Mouse (Mus musculus) T-helper 17 cell (primary cell): ENCODE results near the gene Lpar1.

Source experiments
- in situ Hi-C, 2 experiments: fragments of 300-600 bp; cut with MboI, MseI; formaldehyde crosslinking; loops; 1 replicate in 1 of 2; 2 replicates in 1 of 2; pipeline ENCODE4 v1.15.1; 2025; ENCODE audit warnings: high pct_unique_total_duplicates in 2 of 2

Lpar1 gene

DNA sequence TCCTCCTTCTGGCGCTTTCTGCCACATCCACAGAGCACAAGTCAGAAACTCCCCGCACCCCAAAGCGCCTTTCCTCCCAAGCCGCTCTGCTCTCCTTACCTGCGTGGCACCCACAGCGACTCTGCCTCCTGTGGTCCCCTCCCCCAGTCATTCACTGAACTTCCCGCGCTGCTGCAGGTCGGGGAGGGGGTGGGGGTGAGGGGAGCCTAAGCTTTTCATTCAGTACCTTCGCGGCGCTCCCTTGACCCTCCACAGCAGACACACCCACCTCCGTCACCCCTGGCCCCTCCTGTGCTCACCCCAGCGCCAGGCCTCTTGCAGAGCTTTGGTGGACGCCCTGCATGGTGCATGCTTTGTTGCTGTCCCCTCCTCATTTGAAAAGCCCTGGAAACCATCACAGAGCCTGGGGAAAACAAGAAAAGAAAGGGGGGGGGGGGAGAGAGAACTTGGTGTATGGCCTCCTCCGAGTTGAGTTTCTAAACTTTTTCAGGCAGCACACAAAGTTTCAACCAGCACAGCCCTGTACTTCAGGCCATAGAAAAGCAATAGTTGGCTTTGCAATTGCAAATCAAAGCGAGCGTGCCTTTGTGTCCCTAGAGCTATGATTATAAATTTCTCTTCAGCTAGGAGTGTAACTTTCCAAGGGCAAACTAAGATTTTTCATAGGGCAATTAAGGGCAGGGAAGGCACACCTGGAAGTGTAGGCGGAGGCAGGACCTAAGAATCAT is at the start of gene Lpar1:
Lpar1 (minus strand) TSS at position 268 of the 728 bp plus-strand sequence.
- in situ Hi-C loops, result no loop called here

DNA sequence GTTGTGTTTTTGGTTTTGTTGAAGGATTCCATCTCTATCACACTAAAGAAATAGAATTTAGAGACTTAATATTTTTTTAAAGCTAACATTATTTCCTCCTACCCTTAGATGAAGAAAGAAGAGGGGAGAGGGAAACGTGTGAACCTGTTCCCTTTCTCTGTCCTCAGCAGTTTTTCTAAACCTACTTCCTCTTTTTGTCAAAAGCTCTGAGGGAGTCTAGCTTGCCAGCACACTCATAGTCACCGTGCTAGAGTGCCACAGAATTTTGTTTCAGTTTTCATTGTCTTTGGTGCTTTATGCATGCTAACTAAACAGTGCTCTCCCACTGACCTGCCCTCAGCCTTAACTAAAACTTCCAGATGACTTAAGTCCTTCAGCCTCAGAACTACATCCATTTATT is 32.2 kb upstream of the Lpar1 start:
- in situ Hi-C loops, result no loop called here

DNA sequence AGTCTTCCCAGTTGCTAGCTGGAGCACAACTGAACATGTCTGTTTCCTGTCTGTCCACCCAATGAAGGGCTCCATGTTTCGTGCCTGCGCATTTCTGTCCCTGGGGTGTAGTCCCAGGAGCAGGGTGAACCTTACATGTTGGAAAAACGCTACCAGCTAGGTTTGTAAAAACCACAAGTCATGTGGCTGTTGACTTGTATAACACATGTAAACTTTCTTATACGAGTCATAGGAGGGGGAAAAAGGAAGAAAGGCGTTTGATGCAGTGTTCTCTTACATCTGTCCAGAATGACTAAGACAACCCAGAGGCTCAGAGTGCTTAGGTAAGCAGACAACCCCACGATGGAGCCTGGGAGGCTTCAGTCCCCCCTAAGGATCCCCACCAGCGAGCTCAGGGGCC is 27.5 kb upstream of the Lpar1 start:
- in situ Hi-C loops, result no loop called here

DNA sequence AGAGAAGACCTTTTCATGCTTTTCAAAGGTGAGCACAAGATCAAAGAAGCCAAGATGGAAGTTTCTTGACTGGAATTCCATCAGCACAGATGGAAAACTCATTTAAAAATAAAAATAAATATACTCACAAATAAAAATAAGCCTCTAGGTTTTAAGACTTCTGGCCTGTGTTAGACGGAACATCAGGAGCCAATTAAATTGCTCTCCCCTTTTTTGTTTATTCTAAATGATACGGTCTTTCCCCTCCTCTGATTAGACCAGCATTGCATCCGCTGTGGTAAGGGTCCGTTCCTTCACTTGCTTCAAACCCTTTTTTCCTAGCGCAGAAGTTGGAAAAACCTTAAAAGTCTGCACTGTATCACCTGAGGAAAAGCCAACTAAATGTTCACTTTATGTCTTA is 26.8 kb upstream of the Lpar1 start:
- in situ Hi-C loops, result no loop called here

DNA sequence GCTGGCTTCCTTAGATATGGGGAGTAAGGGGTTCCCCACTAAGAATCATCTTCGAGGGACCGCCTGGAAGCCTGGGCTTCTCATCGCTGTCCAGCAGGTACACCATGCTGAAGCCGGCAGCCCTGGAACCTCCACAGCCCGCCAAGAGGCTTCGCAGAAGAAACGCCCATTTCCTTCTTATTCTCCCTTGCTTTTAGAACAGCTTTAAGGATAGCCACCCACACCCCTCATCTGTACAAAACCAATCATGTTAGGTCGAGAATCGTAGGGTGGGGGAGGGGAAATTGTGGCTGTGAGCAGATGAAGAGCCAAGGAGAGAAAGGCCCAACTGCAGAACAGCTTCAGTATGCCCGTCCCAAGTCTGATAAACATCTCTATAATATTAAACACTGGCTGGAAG is 26.4 kb upstream of the Lpar1 start:
- in situ Hi-C loops, result no loop called here

DNA sequence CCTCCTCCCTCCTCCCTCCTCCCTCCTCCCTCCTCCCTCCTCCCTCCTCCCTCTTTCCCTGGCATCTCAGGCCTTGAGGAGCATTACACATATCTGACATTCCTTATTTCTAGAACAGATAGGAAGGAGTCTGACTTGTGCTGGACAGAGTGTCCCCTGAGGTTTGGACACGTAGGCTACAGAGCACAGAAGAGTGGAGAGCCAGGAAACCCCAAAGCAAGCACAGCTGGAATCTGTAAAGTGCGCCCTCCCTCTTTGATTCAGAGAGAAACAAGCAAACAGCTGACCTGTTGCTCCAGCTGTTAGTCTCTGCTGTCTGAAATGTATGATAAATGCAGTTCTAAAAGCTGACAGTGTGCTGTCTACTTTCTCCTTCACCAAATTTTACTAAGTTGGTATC is 24.8 kb upstream of the Lpar1 start:
- in situ Hi-C loops, result no loop called here

DNA sequence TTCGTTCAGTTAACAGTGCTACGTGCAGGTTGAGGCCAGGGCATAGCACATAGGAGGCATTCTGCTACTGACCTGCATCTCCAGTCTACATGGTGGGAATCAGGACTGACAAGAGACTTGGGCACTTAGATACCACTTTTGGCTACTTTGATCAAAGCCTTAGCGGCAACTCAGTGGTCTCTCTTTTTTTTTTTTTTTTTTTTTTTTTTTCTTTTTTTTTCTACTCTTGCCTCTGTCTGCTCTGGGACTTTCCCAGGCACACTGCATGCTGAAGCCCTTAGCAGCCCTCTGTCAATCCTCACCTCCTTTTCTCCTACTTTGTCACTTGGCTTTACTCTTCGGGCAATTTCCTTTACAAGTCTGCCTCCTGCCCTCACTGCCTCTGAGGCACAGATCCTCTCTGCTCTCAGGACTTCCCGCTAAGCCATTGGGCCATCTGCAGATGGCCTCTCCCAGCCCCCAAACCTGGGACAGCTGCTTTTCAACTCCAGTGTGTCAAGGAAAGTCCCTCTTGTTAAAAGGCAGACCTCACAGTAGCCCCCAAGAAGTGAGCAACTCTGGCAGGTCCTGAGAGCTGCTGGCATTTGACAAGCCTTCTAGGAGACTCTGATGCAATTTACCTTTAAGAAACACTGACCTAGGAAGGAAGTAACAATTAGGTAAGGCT is 23.8 kb upstream of the Lpar1 start:
- in situ Hi-C loops, result no loop called here

DNA sequence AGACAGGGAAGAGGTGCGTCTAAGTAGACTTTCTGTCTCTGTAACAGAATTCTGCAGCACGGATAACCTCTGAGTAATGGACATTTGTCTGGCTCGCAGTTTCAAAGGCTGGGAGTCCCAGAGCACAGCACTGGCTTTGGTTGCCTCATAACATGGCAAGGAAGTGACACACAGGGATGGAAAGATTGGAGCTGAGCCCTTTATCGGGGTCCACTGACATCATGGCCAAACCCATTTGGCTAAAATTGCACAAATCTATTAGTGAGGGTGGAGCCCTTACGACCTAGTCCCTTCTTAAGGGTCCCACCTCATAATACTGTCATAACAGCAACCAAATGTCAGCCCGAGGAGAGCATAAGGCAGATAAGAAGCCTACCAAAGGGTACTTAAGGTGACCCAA is 22.1 kb upstream of the Lpar1 start:
- in situ Hi-C loops, result no loop called here

DNA sequence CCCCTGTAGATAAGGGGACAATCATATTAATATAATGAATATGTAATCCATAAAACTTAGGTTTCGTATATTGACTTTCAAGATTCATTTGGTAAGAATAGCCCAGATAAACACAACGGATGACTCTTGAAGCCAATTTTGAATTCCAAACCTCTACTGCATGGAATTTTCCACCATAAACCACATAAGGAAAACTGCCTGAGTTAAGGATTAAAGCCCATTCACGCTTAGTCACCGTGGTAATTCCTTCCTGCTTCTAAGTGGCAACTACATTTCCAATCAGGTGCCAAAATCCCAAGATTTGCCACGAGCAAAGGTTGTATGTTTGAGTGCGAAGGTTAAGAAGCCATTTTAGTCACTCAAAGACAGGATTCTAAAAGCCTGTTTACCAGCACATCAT is 20.3 kb upstream of the Lpar1 start:
- in situ Hi-C loops, result no loop called here

DNA sequence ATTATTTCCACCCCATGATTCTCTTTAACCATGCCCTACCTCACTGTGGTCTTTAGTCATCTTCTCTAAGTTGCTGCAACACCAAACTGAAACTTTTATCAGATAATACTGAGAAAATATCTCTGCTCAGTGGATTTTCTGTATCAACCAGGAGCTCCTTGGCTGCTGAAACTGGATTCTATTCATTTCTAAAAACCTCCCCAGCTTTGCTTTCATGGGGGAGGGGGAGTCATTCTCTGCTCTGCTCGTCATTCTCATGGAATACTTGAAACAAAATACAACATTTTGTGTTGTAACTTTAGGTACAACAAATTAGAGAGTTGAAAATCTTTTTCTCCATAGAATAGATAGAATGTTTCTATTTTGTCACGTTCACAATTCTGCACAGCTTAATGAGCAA is 18.7 kb upstream of the Lpar1 start:
- in situ Hi-C loops, result no loop called here

DNA sequence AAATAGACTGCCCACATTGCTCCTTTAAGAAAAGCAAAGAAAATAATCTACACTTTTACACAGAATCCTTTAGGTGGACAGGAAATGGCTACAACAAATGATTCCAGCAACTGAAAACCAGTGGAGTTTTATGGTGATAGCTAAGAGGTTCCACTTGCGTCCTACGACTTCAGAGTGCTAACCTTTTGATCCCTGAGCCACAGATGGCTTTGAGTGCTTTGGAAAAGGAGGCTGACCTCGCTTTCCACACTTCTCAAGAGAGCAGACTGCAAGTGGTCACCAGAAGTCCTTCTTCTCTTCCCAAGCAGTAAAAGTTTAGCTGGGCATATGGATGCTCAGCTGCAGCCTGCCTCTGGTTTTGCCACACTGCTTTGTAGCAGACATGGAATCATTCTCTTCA is 18.0 kb upstream of the Lpar1 start:
- in situ Hi-C loops, result no loop called here

DNA sequence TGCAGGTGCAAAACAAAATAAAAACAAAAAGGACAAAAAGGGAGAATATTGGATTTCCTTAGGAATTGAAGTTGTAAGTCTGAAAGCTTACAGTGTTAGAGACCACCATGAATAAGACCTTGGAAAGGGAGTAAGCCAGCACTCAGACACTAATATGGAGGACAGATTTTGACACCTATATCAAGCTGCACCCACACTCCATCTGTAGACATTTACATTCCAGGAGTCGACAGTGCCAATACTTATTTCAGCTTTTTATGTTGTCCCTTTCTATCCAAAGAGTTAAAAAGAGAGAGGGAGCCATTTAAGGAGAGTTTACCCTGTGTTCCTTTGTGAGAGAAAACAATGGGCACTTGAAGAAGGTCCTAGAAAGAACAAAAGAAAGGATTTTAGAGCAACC is 17.5 kb upstream of the Lpar1 start:
- in situ Hi-C loops, result no loop called here

DNA sequence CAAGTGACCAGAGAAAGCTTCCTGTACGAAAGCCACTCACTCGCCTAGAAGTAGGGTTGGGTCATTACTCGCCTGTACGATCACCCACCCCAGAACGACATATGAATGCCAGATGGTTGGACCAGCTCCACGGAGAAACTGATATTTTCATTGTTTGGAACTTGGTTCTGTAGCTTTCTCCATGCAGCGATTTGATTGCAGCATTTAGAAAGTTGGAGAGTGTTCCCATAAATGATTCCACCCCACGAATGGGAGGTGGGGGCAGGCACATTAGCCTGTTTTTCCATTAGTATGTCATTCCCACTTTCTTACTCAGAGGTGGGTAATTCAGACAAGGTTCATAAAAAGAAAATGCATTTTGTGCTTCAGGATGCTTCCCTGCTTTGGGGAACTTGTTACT is 14.8 kb upstream of the Lpar1 start:
- in situ Hi-C loops, result no loop called here

DNA sequence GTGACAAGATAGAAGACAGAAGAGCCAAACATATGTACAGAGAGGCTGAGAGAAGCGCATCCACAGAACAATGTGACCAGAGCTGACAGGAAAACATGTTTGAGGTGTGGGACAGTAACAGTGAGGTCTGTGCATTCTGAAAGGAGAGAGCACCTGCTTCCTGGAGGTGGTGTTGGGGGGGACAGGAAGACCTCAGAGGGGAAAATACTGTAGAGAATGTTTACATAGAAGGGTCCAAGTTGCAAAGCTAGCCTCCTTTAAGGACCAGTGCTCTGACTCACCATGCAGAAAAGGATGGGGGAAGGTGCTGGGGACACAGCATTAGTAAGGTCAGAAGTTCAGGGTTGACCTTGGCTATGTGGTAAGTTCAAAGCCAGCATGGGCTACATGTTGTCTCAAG is 9.1 kb upstream of the Lpar1 start:
- in situ Hi-C loops, result no loop called here

DNA sequence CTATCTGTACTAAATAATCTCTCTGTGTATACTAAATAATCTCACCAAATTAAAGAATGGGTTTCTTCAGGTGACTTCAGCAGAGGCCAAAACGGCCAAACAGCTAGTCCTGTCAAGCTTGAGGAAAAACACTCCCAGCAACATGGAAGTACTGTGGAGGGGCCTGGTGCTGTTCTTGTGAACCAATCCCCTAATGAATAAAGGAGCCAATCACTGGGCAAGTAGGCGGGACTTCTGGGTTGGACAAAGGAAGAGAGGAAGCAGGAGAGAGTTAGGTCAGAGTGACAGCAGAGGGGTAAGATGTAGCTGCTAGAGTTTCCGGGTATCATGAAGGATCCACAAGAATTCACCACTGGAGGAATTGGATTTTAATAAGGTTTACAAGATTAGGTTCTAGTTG is 3.3 kb upstream of the Lpar1 start:
- in situ Hi-C loops, result no loop called here

DNA sequence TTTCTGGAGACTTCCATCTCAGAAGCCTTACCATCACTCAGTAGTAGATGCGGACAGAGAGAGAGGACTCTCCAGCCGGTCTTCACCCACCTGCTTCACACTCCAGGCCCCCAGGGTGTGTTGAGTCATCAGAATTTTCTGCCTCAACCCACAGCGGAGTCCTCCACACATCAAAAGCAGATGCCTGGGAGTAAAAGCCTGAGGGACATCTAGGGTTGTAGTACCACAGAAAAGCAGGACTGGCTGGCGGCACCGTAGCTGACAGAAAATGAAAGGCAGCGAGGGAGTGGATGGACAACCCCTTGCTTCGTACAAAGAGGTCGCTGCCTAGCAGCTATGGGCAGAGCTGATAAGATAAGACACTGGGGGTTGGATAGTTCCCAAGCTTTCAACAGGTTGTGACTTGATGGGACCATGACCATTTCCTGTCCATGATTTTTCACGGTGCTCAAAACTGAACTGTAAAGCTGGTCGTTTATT is 701 bp upstream of the Lpar1 start:
- in situ Hi-C loops, result no loop called here

DNA sequence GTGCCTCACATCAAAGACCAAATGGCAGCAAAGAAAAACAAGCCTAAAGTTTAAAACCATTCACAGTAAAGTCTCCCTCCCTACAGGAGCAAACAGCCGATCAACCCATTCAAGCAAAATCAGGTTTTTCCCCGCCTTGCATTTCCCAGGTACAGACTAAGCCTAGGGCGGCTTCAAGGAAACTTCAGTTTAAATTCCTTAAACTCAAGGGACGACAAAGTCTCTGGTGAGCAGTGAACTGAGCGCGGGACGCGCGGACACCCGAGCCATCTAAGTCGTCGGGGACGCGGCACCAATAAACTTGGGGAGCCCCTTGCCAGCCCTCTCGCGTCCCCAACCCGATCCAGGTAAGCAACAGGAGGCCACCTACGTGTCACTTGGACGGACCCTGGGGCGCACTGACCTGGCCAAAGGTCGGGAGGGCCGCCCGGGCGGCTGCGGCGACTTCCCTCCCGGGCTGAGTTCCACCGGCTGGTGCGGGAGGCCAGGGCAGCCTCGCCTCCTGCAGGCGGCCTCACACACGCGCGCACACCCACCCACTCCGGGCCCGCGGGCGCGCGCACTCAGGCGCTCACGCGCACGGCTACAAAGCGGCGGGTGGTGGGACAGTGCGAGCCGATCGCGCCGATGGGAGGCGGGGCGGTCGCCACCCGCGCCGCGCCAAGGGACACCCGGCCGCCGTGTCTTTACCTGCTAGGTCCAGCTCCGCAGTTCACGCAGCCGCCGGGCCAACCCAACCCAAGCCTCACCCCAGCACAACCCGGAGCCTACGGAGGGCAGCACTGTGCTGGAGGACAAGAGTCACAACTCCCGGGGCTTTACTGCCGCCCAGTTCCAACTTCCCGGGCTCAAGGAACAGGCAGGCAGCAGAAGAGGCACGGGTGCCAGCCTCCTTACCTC is 717 bp downstream of the Lpar1 start:
- in situ Hi-C loops, result no loop called here

DNA sequence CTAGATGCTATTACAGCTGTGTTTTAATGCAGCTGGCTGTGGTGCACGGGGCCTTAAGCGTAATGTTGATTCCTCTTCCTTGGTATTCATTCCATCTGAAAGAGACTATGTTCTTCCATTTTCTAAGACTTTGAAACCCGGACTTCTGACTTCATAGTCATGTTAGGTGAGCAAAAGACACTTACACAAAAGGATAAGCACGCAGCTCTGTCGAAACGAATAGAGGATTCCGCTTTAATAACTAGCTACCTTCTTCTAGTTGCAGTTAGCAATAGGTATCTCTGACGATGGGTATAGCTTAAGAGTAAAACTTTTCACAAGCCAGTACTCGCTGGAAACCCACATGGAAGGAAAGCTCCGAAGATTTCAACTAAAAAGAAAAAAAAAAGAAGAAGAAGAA is 1.5 kb downstream of the Lpar1 start:
- in situ Hi-C loops, result no loop called here

DNA sequence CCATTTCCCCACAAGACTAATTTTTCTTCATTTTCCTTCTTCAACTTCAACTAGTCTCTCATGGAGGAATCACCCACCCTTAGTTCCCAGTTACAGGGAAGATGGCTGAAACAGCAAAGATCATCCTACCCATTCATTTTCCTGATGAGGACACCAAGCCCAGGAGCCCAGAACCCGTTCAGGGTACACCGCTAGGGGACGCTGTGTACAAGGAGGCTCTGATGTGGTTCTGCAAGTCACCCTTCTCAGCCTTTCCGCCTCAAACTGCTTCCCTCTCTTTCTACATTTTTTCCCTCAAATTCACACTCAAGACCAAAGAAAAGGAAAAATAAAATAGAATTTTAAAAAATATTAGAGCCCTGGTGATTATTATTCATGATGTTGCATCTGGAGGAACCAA is 1.9 kb downstream of the Lpar1 start:
- in situ Hi-C loops, result no loop called here

DNA sequence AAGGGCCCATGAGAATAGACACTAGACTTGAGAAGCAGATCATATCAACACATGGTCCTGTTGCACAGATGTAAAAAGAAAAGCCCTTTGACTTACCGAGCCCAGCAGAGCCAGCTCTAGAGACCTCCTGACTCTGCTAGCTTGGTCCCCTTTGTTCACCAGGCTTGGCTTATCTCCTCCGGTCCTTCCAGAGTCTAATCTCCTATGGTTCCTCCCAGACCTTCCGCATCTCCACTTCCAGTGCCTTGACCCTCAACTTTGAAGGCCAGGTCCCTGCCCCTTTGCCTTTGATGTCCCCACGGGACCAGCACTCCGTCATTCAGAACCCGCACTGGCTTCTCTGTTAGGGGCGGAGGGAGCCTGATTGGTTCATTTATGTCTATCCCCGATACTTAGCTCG is 6.0 kb downstream of the Lpar1 start:
- in situ Hi-C loops, result no loop called here

DNA sequence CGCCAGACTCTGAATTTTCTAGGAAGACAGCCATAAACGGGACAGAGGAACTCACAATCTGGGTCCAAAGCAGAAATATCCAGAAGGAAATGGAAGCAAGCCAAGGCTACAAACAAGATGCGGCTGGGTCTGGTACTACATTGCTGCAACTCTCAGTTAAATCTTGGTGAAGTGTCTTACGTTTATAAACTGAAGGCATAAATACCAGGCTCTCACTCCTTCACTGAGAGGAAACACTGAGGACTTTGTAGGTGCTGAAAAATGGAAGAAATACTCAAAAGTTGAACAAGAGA is 6.5 kb downstream of the Lpar1 start:
- in situ Hi-C loops, result no loop called here

DNA sequence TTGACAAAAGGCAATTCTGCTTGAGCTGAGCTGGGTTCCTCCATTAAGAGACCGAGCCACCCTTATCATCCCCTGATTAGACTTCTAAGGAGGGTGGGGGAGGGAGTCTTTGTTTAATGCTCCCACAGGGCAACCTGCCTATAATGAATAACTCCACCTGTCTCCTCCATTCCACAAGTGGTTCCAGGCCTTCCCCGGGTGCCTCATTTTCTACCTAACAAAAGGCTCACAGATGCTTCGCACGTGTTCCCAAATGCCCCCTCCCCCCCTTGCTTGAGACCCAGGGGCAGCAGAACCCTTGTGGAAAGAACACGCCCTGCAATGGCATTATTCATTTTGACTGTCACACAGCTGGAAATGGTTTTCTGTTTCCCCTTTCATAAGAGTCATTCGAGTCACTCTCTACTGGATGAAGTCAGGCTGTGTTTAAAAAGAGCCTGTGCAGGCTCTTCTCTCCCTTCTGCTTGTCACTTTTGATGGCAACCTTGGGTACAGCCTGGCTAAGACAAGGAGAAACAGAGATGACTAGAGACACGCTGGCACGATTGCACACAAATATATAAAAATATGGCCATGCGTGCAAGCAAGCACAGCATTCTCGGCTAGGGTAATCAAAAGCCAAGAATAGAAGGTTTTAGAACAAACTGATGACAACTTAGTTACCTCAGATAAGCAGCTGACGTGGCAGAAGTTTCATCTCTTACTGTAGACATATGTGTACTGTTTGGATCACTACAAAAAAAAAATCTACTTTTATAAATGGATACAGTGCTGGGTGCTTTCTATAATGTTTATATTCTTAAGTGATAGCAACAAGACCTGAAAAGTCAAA is 7.0 kb downstream of the Lpar1 start:
- in situ Hi-C loops, result no loop called here
